Mouse (Mus musculus) ES-Bruce4 (cell line): ENCODE results near the gene Mboat7. TPM values are rescaled to one million over a fixed set of nuclear protein-coding genes. Genes with fewer than 3 reads are reported as not detected.
A peak's percentile ranks its signal among the peaks of the same experiment; 100 is the strongest.

ENCODE experiments used
- H3K27ac ChIP-seq: 2 replicates; pipeline ENCODE4 v1.5.1; 2012; ENCODE audit warnings: low read length, inconsistent platforms; ENCODE audit not compliant: insufficient read depth
- H3K27me3 ChIP-seq: 2 replicates; pipeline ENCODE4 v1.6.1; 2012; ENCODE audit warnings: mild to moderate bottlenecking, low read length, inconsistent platforms; ENCODE audit not compliant: control insufficient read depth, poor library complexity, insufficient read depth, severe bottlenecking
- H3K36me3 ChIP-seq: 2 replicates; pipeline ENCODE4 v1.6.1; 2012; ENCODE audit warnings: inconsistent platforms, mild to moderate bottlenecking, low read length, moderate library complexity; ENCODE audit not compliant: control insufficient read depth, poor library complexity, insufficient read depth, severe bottlenecking
- H3K4me1 ChIP-seq: one replicate; pipeline ENCODE4 v1.8.1; 2011; ENCODE audit warnings: low read length; ENCODE audit not compliant: control insufficient read depth, insufficient read depth
- H3K4me3 ChIP-seq: 2 replicates; pipeline ENCODE4 v1.5.1; 2011; ENCODE audit warnings: low read depth, mild to moderate bottlenecking, low read length
- H3K9ac ChIP-seq: 2 replicates; pipeline ENCODE4 v1.6.1; 2012; ENCODE audit warnings: low read depth, mild to moderate bottlenecking, inconsistent platforms; ENCODE audit not compliant: poor library complexity, severe bottlenecking
- H3K9me3 ChIP-seq: replicated peaks from 2 replicates; pipeline ENCODE4 v1.6.1; 2012; ENCODE audit warnings: mild to moderate bottlenecking, low read length, inconsistent platforms; ENCODE audit not compliant: control insufficient read depth, poor library complexity, insufficient read depth, severe bottlenecking
- CTCF ChIP-seq: IDR thresholded peaks from one replicate; pipeline ENCODE4 v1.8.1; 2011; ENCODE audit warnings: low read depth, low read length
- EP300 ChIP-seq: IDR thresholded peaks from 2 replicates; pipeline ENCODE4 v1.6.1; 2011; ENCODE audit warnings: low read depth, low read length; ENCODE audit not compliant: insufficient read depth
- POLR2A ChIP-seq: IDR thresholded peaks from one replicate; pipeline ENCODE4 v1.8.1; 2011; ENCODE audit warnings: low read length; ENCODE audit not compliant: insufficient read depth
- polyA plus RNA-seq: library from polyadenylated mRNA; stranded (reverse); fragments of >200 nt; gene quantifications from 2 replicates; pipeline ENCODE4 v1.2.4, GENCODE M21; 2011; ENCODE audit warnings: low read depth; ENCODE audit not compliant: missing spikeins, insufficient read depth, insufficient read length

Gene Mboat7
- polyA plus RNA-seq, 1 experiment: 44.6 TPM

GRCm38 (mm10) chr7:3693809-3694075 is 419 bp upstream of the Mboat7 start:
- H3K27me3 ChIP-seq: no peaks in the 10 kb centered on the region
- no peaks in the 10 kb centered on the region for H3K4me1 ChIP-seq
- H3K27ac ChIP-seq: peak overlapping the region; percentile 82
- H3K36me3 ChIP-seq: peaks cover 12% of the 10 kb centered on the region
- peak overlapping the region; percentile 76 for H3K4me3 ChIP-seq
- no peaks in the 10 kb centered on the region for H3K9me3 ChIP-seq
- peak overlapping the region; percentile 55 for H3K9ac ChIP-seq
- TF ChIP-seq CTCF: no peak
- TF ChIP-seq POLR2A: no peak
- TF ChIP-seq EP300: no peak

DNA sequence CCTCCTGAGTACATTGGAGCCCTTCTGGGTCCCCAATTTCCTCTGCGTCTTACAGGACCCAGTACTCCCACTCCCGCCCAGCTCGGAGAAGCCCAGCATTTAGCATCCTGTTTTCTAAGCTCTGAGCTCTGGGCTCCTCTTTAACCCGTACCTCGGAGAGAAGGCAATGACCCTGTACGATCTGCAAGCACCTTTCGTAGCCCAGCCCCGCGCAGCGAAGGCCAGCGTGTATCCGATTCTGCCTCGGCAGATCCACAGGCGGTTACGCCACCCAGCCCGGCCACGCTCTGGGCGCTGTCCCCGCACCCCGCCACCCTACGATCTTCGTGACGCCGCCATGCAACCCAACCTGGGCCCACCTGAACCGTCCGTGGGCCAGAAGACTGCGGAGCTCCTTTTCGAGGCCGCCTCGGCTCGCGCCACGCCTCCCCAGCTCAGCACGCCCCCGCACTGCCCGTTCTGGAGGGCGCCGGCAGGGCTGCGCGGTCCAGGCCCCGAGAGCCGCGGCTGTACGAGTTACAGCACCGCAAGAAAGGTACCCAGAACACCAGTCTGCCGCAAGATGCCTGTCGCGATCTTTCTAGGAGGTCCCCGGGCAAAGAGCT is 839 bp downstream of the Mboat7 start, which contains the start of gene Tsen34:
Gene Tsen34 (plus strand): TSS at position 482 of the 605 bp plus-strand sequence.
- peak within 1 kb of the TSS; percentile 55 for H3K9ac ChIP-seq
- peaks cover 6% of the 10 kb centered on the region for H3K36me3 ChIP-seq
- peak within 1 kb of the TSS; percentile 82 for H3K27ac ChIP-seq
- TF ChIP-seq POLR2A: no peak
- TF ChIP-seq EP300: no peak
- no peak for TF ChIP-seq CTCF
- no peaks in the 10 kb centered on the region for H3K27me3 ChIP-seq
- H3K9me3 ChIP-seq: no peaks in the 10 kb centered on the region
- H3K4me3 ChIP-seq: peak within 1 kb of the TSS; percentile 76
- no peaks in the 10 kb centered on the region for H3K4me1 ChIP-seq

DNA sequence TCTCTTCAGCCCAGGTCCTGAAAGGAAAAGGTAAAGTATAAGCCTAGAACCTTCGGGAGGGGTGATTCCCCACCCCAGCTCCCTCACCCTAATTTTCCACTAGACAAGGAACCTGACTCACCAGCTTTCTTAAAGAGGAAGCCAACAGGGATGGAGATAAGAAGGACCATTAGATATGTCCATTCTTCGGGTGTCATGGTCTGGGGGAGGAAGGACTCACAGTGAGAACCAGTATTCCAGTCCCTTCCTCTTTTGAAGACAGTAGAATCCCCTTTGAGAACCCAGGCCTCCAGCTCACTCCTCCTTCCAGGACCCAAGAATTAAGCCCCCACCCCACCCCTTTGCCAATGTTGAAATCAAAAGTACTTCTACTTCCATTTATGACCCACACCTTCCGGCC is 1.4 kb downstream of the Mboat7 start:
- Histone ChIP-seq H3K9me3 (no peaks in the 10 kb centered on the region), H3K27ac (no peak overlapping the region), H3K9ac (peak overlapping the region; percentile 55), H3K4me1 (no peaks in the 10 kb centered on the region), H3K36me3 (peaks cover 4% of the 10 kb centered on the region), H3K4me3 (peak overlapping the region; percentile 76), H3K27me3 (no peaks in the 10 kb centered on the region)
- TF ChIP-seq POLR2A (no peak), EP300 (no peak), CTCF (no peak)

- H3K4me1 ChIP-seq: peaks cover 2% of the 10 kb centered on the region
- no peak for TF ChIP-seq EP300
- no peak for TF ChIP-seq POLR2A
- no peak for TF ChIP-seq CTCF
- no peaks in the 10 kb centered on the region for H3K9me3 ChIP-seq
- no peak overlapping the region for H3K27ac ChIP-seq
- H3K9ac ChIP-seq: peak overlapping the region; percentile 70
- H3K27me3 ChIP-seq: no peaks in the 10 kb centered on the region
- H3K36me3 ChIP-seq: peaks cover 2% of the 10 kb centered on the region; the same call in 1 of the 2 replicates
- peak overlapping the region; percentile 74 for H3K4me3 ChIP-seq
Observed at GRCm38 (mm10) chr7:3685400-3686187, 7.7 kb downstream of the Mboat7 start.

GRCm38 (mm10) chr7:3684698-3685097 is 8.6 kb downstream of the Mboat7 start:
- Histone ChIP-seq H3K27ac (no peak overlapping the region), H3K36me3 (peaks cover 2% of the 10 kb centered on the region; the same call in 1 of the 2 replicates), H3K4me1 (peaks cover 2% of the 10 kb centered on the region), H3K4me3 (no peak overlapping the region), H3K27me3 (no peaks in the 10 kb centered on the region), H3K9me3 (no peaks in the 10 kb centered on the region), H3K9ac (no peak overlapping the region)
- TF ChIP-seq EP300: no peak
- TF ChIP-seq POLR2A: no peak
